Mouse (Mus musculus): ENCODE results near the gene Rhobtb1. TPM values are rescaled to one million over a fixed set of nuclear protein-coding genes. Genes with fewer than 3 reads are reported as not detected.

The Rhobtb1 gene
- polyA plus RNA-seq, 1 experiment from 2014 or later, result 19.3 TPM

GRCm38 (mm10) chr10:69217127-69217690 is 66.0 kb downstream of the Rhobtb1 start:
- 94% methylated on average over 4 of the region's 4 CpGs for WGBS
- peaks cover 56% of the 10 kb centered on the region for H3K36me3 ChIP-seq (replicated peaks)
- H3K27me3 ChIP-seq (replicated peaks; ENCODE audit: low read depth, poor library complexity, severe bottlenecking), result no peaks in the 10 kb centered on the region
- DNase-seq (ENCODE audit: low spot score), result no peak
- no peak overlapping the region for H3K27ac ChIP-seq (replicated peaks)
- H3K4me3 ChIP-seq, result no peak overlapping the region
- peaks cover 4% of the 10 kb centered on the region; the same call in 1 of the 2 replicates for H3K9me3 ChIP-seq
- peaks cover 12% of the 10 kb centered on the region for H3K4me1 ChIP-seq

- Histone ChIP-seq H3K36me3 (replicated peaks) (peaks cover 56% of the 10 kb centered on the region), H3K4me1 (peaks cover 8% of the 10 kb centered on the region), H3K4me3 (no peak overlapping the region), H3K9me3 (peaks cover 4% of the 10 kb centered on the region; the same call in 1 of the 2 replicates), H3K27ac (replicated peaks) (no peak overlapping the region), H3K27me3 (replicated peaks; ENCODE audit: low read depth, poor library complexity, severe bottlenecking) (no peaks in the 10 kb centered on the region)
- whole genome bisulfite sequencing, result 90% methylated on average over 14 of the region's 14 CpGs
- no peak for DNase-seq (ENCODE audit: low spot score)
These were observed 67.4 kb downstream of the Rhobtb1 start for GRCm38 (mm10) chr10:69218458-69219288.

GRCm38 (mm10) chr10:69219289-69219626 is 68.0 kb downstream of the Rhobtb1 start:
- H3K4me3 ChIP-seq, result no peak overlapping the region
- H3K36me3 ChIP-seq (replicated peaks), result peaks cover 56% of the 10 kb centered on the region
- 93% methylated on average over 2 of the region's 2 CpGs for WGBS
- peaks cover 3% of the 10 kb centered on the region for H3K4me1 ChIP-seq
- H3K27me3 ChIP-seq (replicated peaks; ENCODE audit: low read depth, poor library complexity, severe bottlenecking), result no peaks in the 10 kb centered on the region
- peaks cover 4% of the 10 kb centered on the region; the same call in 1 of the 2 replicates for H3K9me3 ChIP-seq
- no peak for DNase-seq (ENCODE audit: low spot score)
- H3K27ac ChIP-seq (replicated peaks), result no peak overlapping the region

GRCm38 (mm10) chr10:69220296-69220695 is 69.1 kb downstream of the Rhobtb1 start:
- WGBS, result 86% methylated on average over 6 of the region's 6 CpGs
- no peak for DNase-seq (ENCODE audit: low spot score)

GRCm38 (mm10) chr10:69221148-69221547 is 69.9 kb downstream of the Rhobtb1 start:
- H3K4me1 ChIP-seq, result no peaks in the 10 kb centered on the region
- no peaks in the 10 kb centered on the region for H3K27me3 ChIP-seq (replicated peaks; ENCODE audit: low read depth, poor library complexity, severe bottlenecking)
- no peak overlapping the region for H3K4me3 ChIP-seq
- H3K36me3 ChIP-seq (replicated peaks), result peaks cover 56% of the 10 kb centered on the region
- peaks cover 4% of the 10 kb centered on the region; the same call in 1 of the 2 replicates for H3K9me3 ChIP-seq
- WGBS, result 93% methylated on average over 9 of the region's 9 CpGs
- no peak for DNase-seq (ENCODE audit: low spot score)
- no peak overlapping the region for H3K27ac ChIP-seq (replicated peaks)

More at GRCm38 (mm10) chr10:69220296-69220695, 69.1 kb downstream of the Rhobtb1 start:
- H3K27me3 ChIP-seq (replicated peaks; ENCODE audit: low read depth, poor library complexity, severe bottlenecking), result no peaks in the 10 kb centered on the region
- H3K9me3 ChIP-seq, result peaks cover 4% of the 10 kb centered on the region; the same call in 1 of the 2 replicates
- no peak overlapping the region for H3K27ac ChIP-seq (replicated peaks)
- no peak overlapping the region for H3K4me3 ChIP-seq
- no peaks in the 10 kb centered on the region for H3K4me1 ChIP-seq
- H3K36me3 ChIP-seq (replicated peaks), result peaks cover 56% of the 10 kb centered on the region

- no peak for DNase-seq (ENCODE audit: low spot score)
- Histone ChIP-seq H3K27ac (replicated peaks) (no peak overlapping the region), H3K27me3 (replicated peaks; ENCODE audit: low read depth, poor library complexity, severe bottlenecking) (no peaks in the 10 kb centered on the region), H3K36me3 (replicated peaks) (peaks cover 48% of the 10 kb centered on the region), H3K4me3 (no peak overlapping the region), H3K4me1 (no peaks in the 10 kb centered on the region), H3K9me3 (no peaks in the 10 kb centered on the region)
- 89% methylated on average over 3 of the region's 3 CpGs for WGBS
These were observed 70.7 kb downstream of the Rhobtb1 start for GRCm38 (mm10) chr10:69221955-69222354.

- H3K9me3 ChIP-seq, result no peaks in the 10 kb centered on the region
- DNase-seq (ENCODE audit: low spot score), result no peak
- WGBS, result 96% methylated on average over 4 of the region's 4 CpGs
These were observed 72.0 kb downstream of the Rhobtb1 start for GRCm38 (mm10) chr10:69223232-69223631.

GRCm38 (mm10) chr10:69224276-69224675 is 73.0 kb downstream of the Rhobtb1 start:
- Histone ChIP-seq H3K4me3 (no peak overlapping the region), H3K4me1 (no peaks in the 10 kb centered on the region), H3K27ac (replicated peaks) (no peak overlapping the region), H3K9me3 (no peaks in the 10 kb centered on the region), H3K27me3 (replicated peaks; ENCODE audit: low read depth, poor library complexity, severe bottlenecking) (no peaks in the 10 kb centered on the region), H3K36me3 (replicated peaks) (peaks cover 33% of the 10 kb centered on the region; the same call in 1 of the 2 replicates)
- WGBS, result 70% methylated on average over 7 of the region's 7 CpGs
- no peak for DNase-seq (ENCODE audit: low spot score)

More at GRCm38 (mm10) chr10:69223232-69223631, 72.0 kb downstream of the Rhobtb1 start:
- peaks cover 39% of the 10 kb centered on the region for H3K36me3 ChIP-seq (replicated peaks)
- no peaks in the 10 kb centered on the region for H3K27me3 ChIP-seq (replicated peaks; ENCODE audit: low read depth, poor library complexity, severe bottlenecking)
- no peaks in the 10 kb centered on the region for H3K4me1 ChIP-seq
- H3K27ac ChIP-seq (replicated peaks), result no peak overlapping the region
- H3K4me3 ChIP-seq, result no peak overlapping the region

- peaks cover 23% of the 10 kb centered on the region; the same call in 1 of the 2 replicates for H3K36me3 ChIP-seq (replicated peaks)
- no peak overlapping the region for H3K27ac ChIP-seq (replicated peaks)
- no peak overlapping the region for H3K4me3 ChIP-seq
- H3K27me3 ChIP-seq (replicated peaks; ENCODE audit: low read depth, poor library complexity, severe bottlenecking), result no peaks in the 10 kb centered on the region
- 93% methylated on average over 5 of the region's 5 CpGs for WGBS
- DNase-seq (ENCODE audit: low spot score), result no peak
- no peaks in the 10 kb centered on the region for H3K9me3 ChIP-seq
- no peaks in the 10 kb centered on the region for H3K4me1 ChIP-seq
These were observed 74.2 kb downstream of the Rhobtb1 start for GRCm38 (mm10) chr10:69225471-69225870.

- 83% methylated on average over 8 of the region's 8 CpGs for WGBS
- no peaks in the 10 kb centered on the region for H3K27me3 ChIP-seq (replicated peaks; ENCODE audit: low read depth, poor library complexity, severe bottlenecking)
- H3K27ac ChIP-seq (replicated peaks), result no peak overlapping the region
- no peak for DNase-seq (ENCODE audit: low spot score)
- no peaks in the 10 kb centered on the region for H3K9me3 ChIP-seq
- peaks cover 21% of the 10 kb centered on the region; the same call in 1 of the 2 replicates for H3K36me3 ChIP-seq (replicated peaks)
- no peaks in the 10 kb centered on the region for H3K4me1 ChIP-seq
- H3K4me3 ChIP-seq, result no peak overlapping the region
These were observed 74.7 kb downstream of the Rhobtb1 start for GRCm38 (mm10) chr10:69225951-69226350.

- no peaks in the 10 kb centered on the region for H3K4me1 ChIP-seq
- no peaks in the 10 kb centered on the region for H3K9me3 ChIP-seq
- H3K36me3 ChIP-seq (replicated peaks), result peaks cover 14% of the 10 kb centered on the region; the same call in 1 of the 2 replicates
- no peak overlapping the region for H3K4me3 ChIP-seq
- 86% methylated on average over 3 of the region's 3 CpGs for WGBS
- H3K27ac ChIP-seq (replicated peaks), result no peak overlapping the region
- H3K27me3 ChIP-seq (replicated peaks; ENCODE audit: low read depth, poor library complexity, severe bottlenecking), result no peaks in the 10 kb centered on the region
- DNase-seq (ENCODE audit: low spot score), result no peak
These were observed 86.0 kb downstream of the Rhobtb1 start for GRCm38 (mm10) chr10:69237185-69237584.

- no peaks in the 10 kb centered on the region for H3K9me3 ChIP-seq
- WGBS, result 91% methylated on average over 9 of the region's 9 CpGs
- no peak overlapping the region for H3K4me3 ChIP-seq
- DNase-seq (ENCODE audit: low spot score), result no peak
- H3K36me3 ChIP-seq (replicated peaks), result peaks cover 14% of the 10 kb centered on the region; the same call in 1 of the 2 replicates
- H3K4me1 ChIP-seq, result no peaks in the 10 kb centered on the region
- no peak overlapping the region for H3K27ac ChIP-seq (replicated peaks)
- no peaks in the 10 kb centered on the region for H3K27me3 ChIP-seq (replicated peaks; ENCODE audit: low read depth, poor library complexity, severe bottlenecking)
These were observed 86.5 kb downstream of the Rhobtb1 start for GRCm38 (mm10) chr10:69237781-69238180.

- H3K4me1 ChIP-seq, result no peaks in the 10 kb centered on the region
- no peak overlapping the region for H3K4me3 ChIP-seq
- peaks cover 14% of the 10 kb centered on the region; the same call in 1 of the 2 replicates for H3K36me3 ChIP-seq (replicated peaks)
- H3K27me3 ChIP-seq (replicated peaks; ENCODE audit: low read depth, poor library complexity, severe bottlenecking), result no peaks in the 10 kb centered on the region
- H3K9me3 ChIP-seq, result no peaks in the 10 kb centered on the region
- 78% methylated on average over 6 of the region's 6 CpGs for WGBS
- no peak for DNase-seq (ENCODE audit: low spot score)
- H3K27ac ChIP-seq (replicated peaks), result no peak overlapping the region
These were observed 87.1 kb downstream of the Rhobtb1 start for GRCm38 (mm10) chr10:69238311-69238710.

All from embryonic facial prominence, embryonic 10.5 days (tissue).